Mouse (Mus musculus) liver, postnatal 0 days (tissue): ENCODE results near the gene Actr1a.

ENCODE experiments used
- CTCF ChIP-seq: sonication (generic); IDR thresholded peaks from 2 replicates; pipeline ENCODE4 v1.5.1; 2016; ENCODE audit warnings: antibody characterized with exemption, low read depth
- EP300 ChIP-seq: IDR thresholded peaks from 2 replicates; pipeline ENCODE4 v1.6.1; 2016; ENCODE audit warnings: antibody characterized with exemption, low read depth, mild to moderate bottlenecking

DNA sequence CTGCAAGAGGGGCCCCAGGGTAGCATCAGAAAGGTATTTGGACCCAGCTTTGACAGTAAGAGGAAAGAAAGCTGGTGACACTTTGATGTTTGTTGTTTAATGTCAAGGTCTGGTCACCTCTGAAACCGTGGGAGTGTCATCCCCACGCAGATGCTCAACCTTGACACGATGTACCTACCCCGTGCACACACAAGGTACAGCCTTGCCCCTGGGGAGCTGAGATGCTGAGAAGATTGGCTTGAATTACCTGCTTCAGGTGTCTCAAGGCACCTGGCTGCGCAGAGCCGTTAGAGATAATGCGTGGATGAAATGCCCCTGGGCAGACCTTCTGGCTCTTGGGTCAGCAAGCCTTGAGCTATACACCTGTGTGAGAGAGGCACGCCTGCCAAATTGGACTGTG lies 18.9 kb upstream of the Actr1a start:
- TF ChIP-seq CTCF (no peak), EP300 (no peak)
